Mouse (Mus musculus): ENCODE measurements around the gene Sult3a2. TPM values are rescaled to one million over a fixed set of nuclear protein-coding genes. Genes with fewer than 3 reads are reported as not detected.

Gene Sult3a2
- polyA plus RNA-seq (2012; rRNA removed) = not detected in 2 replicates

GRCm38 (mm10) chr10:33786604-33787003, at the start of gene Sult3a2:
Gene Sult3a2 (minus strand): TSS chr10:33786704.

Other genes with a start within 250 kb of the Sult3a2 start
- gene Clvs2, start 161.9 kb downstream of the Sult3a2 start, polyA plus RNA-seq (2012; rRNA removed) = 27.0 and 27.1 TPM in 2 replicates
- not detected in 2 replicates for gene Sult3a1, start 71.0 kb upstream of the Sult3a2 start, polyA plus RNA-seq (2012; rRNA removed)
- 0.76 and 1.2 TPM in 2 replicates for gene Rsph4a, start 118.4 kb upstream of the Sult3a2 start, polyA plus RNA-seq (2012; rRNA removed)
- 11.8 and 12.4 TPM in 2 replicates for gene Zup1, start 164.6 kb upstream of the Sult3a2 start, polyA plus RNA-seq (2012; rRNA removed)
- gene Rwdd1, start 232.9 kb upstream of the Sult3a2 start, polyA plus RNA-seq (2012; rRNA removed) = 70.7 and 83.6 TPM in 2 replicates